Mouse (Mus musculus) forebrain, embryonic 15.5 days (tissue): ENCODE results near the gene Serpini1. TPM values are rescaled to one million over a fixed set of nuclear protein-coding genes. Genes with fewer than 3 reads are reported as not detected.

ENCODE experiments used
- polyA plus RNA-seq: library from polyadenylated mRNA; unstranded; fragments of >200 nt; fragmentation: Nextera tagmentation; extraction: Ambion mirVana; gene quantifications from 2 replicates; pipeline ENCODE4 v1.2.1, GENCODE M21; 2015

The Serpini1 gene
- polyA plus RNA-seq, 1 experiment from 2014 or later, result 120 TPM

Other genes starting within 250 kb of the Serpini1 start
- not detected in 2 replicates for gene Wdr49, start 75.4 kb upstream of the Serpini1 start, polyA plus RNA-seq
- 75.1 and 82.6 TPM in 2 replicates for gene Pdcd10, start 691 bp upstream of the Serpini1 start, polyA plus RNA-seq
- not detected in 2 replicates for gene Gm29133, start 190.7 kb downstream of the Serpini1 start, polyA plus RNA-seq